Mouse (Mus musculus) erythroblast, embryonic 14.5 days (primary cell): Measurements from ENCODE around the gene Ptrh1.

Experiments used
- GATA1 ChIP-seq: IDR thresholded peaks from 2 replicates; pipeline ENCODE4 v1.6.1; 2012; ENCODE audit warnings: low read length, inconsistent platforms, mixed read lengths
- TAL1 ChIP-seq: IDR thresholded peaks from 3 replicates; pipeline ENCODE4 v1.6.1; 2012; ENCODE audit warnings: low read length, inconsistent platforms, mixed read lengths

DNA sequence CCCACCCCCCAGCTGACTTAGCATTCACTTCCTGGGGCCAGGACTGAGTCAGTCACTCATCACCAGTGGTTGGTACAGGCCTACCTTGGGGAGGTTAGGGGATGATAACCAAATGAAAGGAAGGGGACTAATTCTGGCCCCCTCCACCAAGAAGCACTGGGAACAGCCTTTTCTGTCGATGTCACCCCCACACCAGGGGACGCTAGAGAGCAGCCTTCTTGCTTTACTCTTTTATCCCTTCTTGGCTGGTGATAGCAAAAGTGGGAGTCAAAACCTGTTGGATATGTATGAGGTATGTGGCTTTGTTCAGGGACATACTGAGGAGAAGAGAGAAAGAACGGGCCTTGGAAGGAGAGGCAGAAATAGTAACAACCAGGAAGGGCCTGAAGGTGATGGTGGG, 12.2 kb upstream of the Ptrh1 start:
- TF ChIP-seq TAL1 (no peak), GATA1 (no peak)
